Mouse (Mus musculus) forelimb bud, embryonic 11.5 days (tissue): ENCODE results near the gene Synrg.

Source experiments
- DNase-seq: peaks from one replicate; pipeline ENCODE4 v3.0.0-alpha.2; 2012; ENCODE audit warnings: low read depth, low spot score

The Synrg gene

GRCm38 (mm10) chr11:84040621-84041020 is 76.4 kb downstream of the Synrg start:
- DNase-seq, result no peak

- peak; percentile 69 for DNase-seq
Observed at GRCm38 (mm10) chr11:84042808-84043762, 78.9 kb downstream of the Synrg start.

- DNase-seq, result no peak
Observed at GRCm38 (mm10) chr11:84044988-84045387, 80.8 kb downstream of the Synrg start.

GRCm38 (mm10) chr11:84047270-84047669 is 83.0 kb downstream of the Synrg start:
- no peak for DNase-seq

- no peak for DNase-seq
Observed at GRCm38 (mm10) chr11:84048411-84048810, 84.2 kb downstream of the Synrg start.

GRCm38 (mm10) chr11:84053055-84053454 is 88.8 kb downstream of the Synrg start:
- DNase-seq, result no peak

GRCm38 (mm10) chr11:84053524-84054163 is 89.4 kb downstream of the Synrg start:
- DNase-seq, result no peak

- DNase-seq, result no peak
Observed at GRCm38 (mm10) chr11:84057418-84057817, 93.2 kb downstream of the Synrg start.

GRCm38 (mm10) chr11:84059784-84060183 is 95.6 kb downstream of the Synrg start:
- DNase-seq, result no peak

- DNase-seq, result no peak
Observed at GRCm38 (mm10) chr11:84060635-84061034, 96.4 kb downstream of the Synrg start.

GRCm38 (mm10) chr11:84061881-84062280 is 97.7 kb downstream of the Synrg start:
- DNase-seq, result no peak

GRCm38 (mm10) chr11:84062805-84063204 is 98.6 kb downstream of the Synrg start:
- no peak for DNase-seq

GRCm38 (mm10) chr11:84063631-84064209 is 99.5 kb downstream of the Synrg start:
- no peak for DNase-seq

- no peak for DNase-seq
Observed at GRCm38 (mm10) chr11:84066071-84066481, 101.8 kb downstream of the Synrg start.

GRCm38 (mm10) chr11:84066927-84067645 is 102.9 kb downstream of the Synrg start:
- no peak for DNase-seq

GRCm38 (mm10) chr11:84067720-84068190 is 103.5 kb downstream of the Synrg start:
- DNase-seq, result no peak

- peak; percentile 62 for DNase-seq
Observed at GRCm38 (mm10) chr11:84068191-84069033, 104.2 kb downstream of the Synrg start.

GRCm38 (mm10) chr11:84069034-84069370 is 104.8 kb downstream of the Synrg start, which contains the start of gene Dusp14:
TSS of gene Dusp14 (minus strand) at chr11:84069261.
- no peak for DNase-seq

- peak; percentile 59 for DNase-seq
Observed at GRCm38 (mm10) chr11:84072904-84073651, 108.8 kb downstream of the Synrg start.
